Mouse (Mus musculus) forebrain, embryonic 11.5 days (tissue): ENCODE measurements around the gene Arhgap33. TPM values are rescaled to one million over a fixed set of nuclear protein-coding genes. Genes with fewer than 3 reads are reported as not detected.

ENCODE experiments used
- ATAC-seq: fragments of 200-750 bp; cut with Nextera tagmentation; replicated peaks from 2 replicates; pipeline ENCODE4 v1.8.0; 2017; ENCODE audit warnings: moderate TSS enrichment; ENCODE audit not compliant: low FRiP score
- DNase-seq: peaks from one replicate; pipeline ENCODE4 v3.0.0-alpha.2; 2017; ENCODE audit warnings: low spot score
- H3K27ac ChIP-seq: fragments of 300-500 bp; sonication (generic); 2 replicates; pipeline ENCODE4 v1.5.1; 2014; ENCODE audit warnings: low read depth, low read length
- H3K27me3 ChIP-seq: fragments of 300-500 bp; sonication (generic); 2 replicates; pipeline ENCODE4 v1.6.1; 2014; ENCODE audit warnings: mild to moderate bottlenecking, low read length, mixed read lengths; ENCODE audit not compliant: control insufficient read depth, insufficient read depth
- H3K36me3 ChIP-seq: fragments of 300-500 bp; sonication (generic); 2 replicates; pipeline ENCODE4 v1.6.1; 2014; ENCODE audit warnings: mild to moderate bottlenecking, low read length, moderate library complexity, mixed read lengths; ENCODE audit not compliant: control insufficient read depth, insufficient read depth
- H3K4me1 ChIP-seq: fragments of 300-500 bp; sonication (generic); replicated peaks from 2 replicates; pipeline ENCODE4 v1.6.1; 2014; ENCODE audit warnings: low read length, mixed read lengths; ENCODE audit not compliant: control insufficient read depth, insufficient read depth
- H3K4me2 ChIP-seq: fragments of 300-500 bp; sonication (generic); 2 replicates; pipeline ENCODE4 v1.6.1; 2014; ENCODE audit warnings: low read depth, mild to moderate bottlenecking, low read length, moderate library complexity, mixed read lengths; ENCODE audit not compliant: severe bottlenecking
- H3K4me3 ChIP-seq: fragments of 300-500 bp; sonication (generic); 2 replicates; pipeline ENCODE4 v1.5.1; 2014; ENCODE audit warnings: low read depth, low read length
- H3K9ac ChIP-seq: fragments of 300-500 bp; sonication (generic); 2 replicates; pipeline ENCODE4 v1.6.1; 2014; ENCODE audit warnings: low read length
- H3K9me3 ChIP-seq: fragments of 300-500 bp; sonication (generic); 2 replicates; pipeline ENCODE4 v1.6.1; 2016; ENCODE audit warnings: low read length, mixed read lengths; ENCODE audit not compliant: control insufficient read depth
- WGBS: fragments of 180-500 bp; shearing (Covaris S2); extraction: QIAGEN DNeasy Blood & Tissue Kit; methylation state at CpG from one replicate; pipeline ENCODE4 v1.1.7; 2014; 5-methylcytosine and 5-hydroxymethylcytosine counted together
- polyA plus RNA-seq: library from polyadenylated mRNA; unstranded; fragments of >200 nt; fragmentation: Nextera tagmentation; extraction: Ambion mirVana; gene quantifications from 2 replicates; pipeline ENCODE4 v1.2.1, GENCODE M21; 2014

Arhgap33 gene
- polyA plus RNA-seq, 1 experiment from 2014 or later, result 72.7 TPM

GRCm38 (mm10) chr7:30564970-30565571, 30.2 kb upstream of the Arhgap33 start, which contains the start of gene Igflr1:
Gene Igflr1 (plus strand): TSS chr7:30565427.
- Histone ChIP-seq H3K27ac (no peak within 1 kb of the TSS), H3K27me3 (no peaks in the 10 kb centered on the region), H3K4me1 (peaks cover 8% of the 10 kb centered on the region; the same call in 1 of the 2 replicates), H3K9ac (no peak within 1 kb of the TSS), H3K4me2 (no peak within 1 kb of the TSS), H3K4me3 (no peak within 1 kb of the TSS), H3K9me3 (no peaks in the 10 kb centered on the region), H3K36me3 (peaks cover 10% of the 10 kb centered on the region)
- WGBS, result 97% methylated on average over 12 of the region's 12 CpGs
- DNase-seq (no peak), ATAC-seq (no peak)

- no peak for DNase-seq
- peaks cover 8% of the 10 kb centered on the region; the same call in 1 of the 2 replicates for H3K4me1 ChIP-seq
- H3K27ac ChIP-seq, result peak overlapping the region; percentile 80; the same call in 1 of the 2 replicates
- H3K9ac ChIP-seq, result peak overlapping the region; percentile 70
- no peaks in the 10 kb centered on the region for H3K27me3 ChIP-seq
- peak overlapping the region; percentile 87 for H3K4me2 ChIP-seq
- ATAC-seq, result no peak
- H3K9me3 ChIP-seq, result no peaks in the 10 kb centered on the region
- WGBS, result 20% methylated on average over 6 of the region's 6 CpGs
- peak overlapping the region; percentile 66 for H3K4me3 ChIP-seq
- H3K36me3 ChIP-seq, result peaks cover 1% of the 10 kb centered on the region
Observed at GRCm38 (mm10) chr7:30563906-30564280, 29.0 kb upstream of the Arhgap33 start.

- peak within 1 kb of the TSS; percentile 66 for H3K4me3 ChIP-seq
- H3K9ac ChIP-seq, result peak within 1 kb of the TSS; percentile 70
- no peaks in the 10 kb centered on the region for H3K27me3 ChIP-seq
- peak within 1 kb of the TSS; percentile 80 for H3K27ac ChIP-seq
- H3K9me3 ChIP-seq, result no peaks in the 10 kb centered on the region
- H3K4me2 ChIP-seq, result peak within 1 kb of the TSS; percentile 87
- DNase-seq (peak; percentile 96), ATAC-seq (peak; percentile 84)
- under 1% methylated on average over 44 of the region's 45 CpGs for WGBS
- no peaks in the 10 kb centered on the region; the same call in 1 of the 2 replicates for H3K36me3 ChIP-seq
- H3K4me1 ChIP-seq, result peaks cover 8% of the 10 kb centered on the region; the same call in 1 of the 2 replicates
Observed at GRCm38 (mm10) chr7:30563117-30563905, 28.5 kb upstream of the Arhgap33 start, which contains the start of the genes U2af1l4, Gm49396 and Psenen. Gene U2af1l4 (plus strand): TSS chr7:30563301. Gene Gm49396 (plus strand): TSS chr7:30563344. Gene Psenen (minus strand): TSS chr7:30563627.

- Histone ChIP-seq H3K36me3 (no peaks in the 10 kb centered on the region; the same call in 1 of the 2 replicates), H3K9ac (peak overlapping the region; percentile 70), H3K9me3 (no peaks in the 10 kb centered on the region), H3K4me1 (peaks cover 8% of the 10 kb centered on the region; the same call in 1 of the 2 replicates), H3K4me2 (peak overlapping the region; percentile 87), H3K27me3 (no peaks in the 10 kb centered on the region), H3K4me3 (peak overlapping the region; percentile 66), H3K27ac (peak overlapping the region; percentile 2; the same call in 1 of the 2 replicates)
- 2% methylated on average over 27 of the region's 27 CpGs for WGBS
- ATAC-seq (no peak; the same call in 1 of the 2 replicates), DNase-seq (no peak)
Observed at GRCm38 (mm10) chr7:30562526-30563116, 27.8 kb upstream of the Arhgap33 start.

GRCm38 (mm10) chr7:30560296-30560695, 25.4 kb upstream of the Arhgap33 start:
- ATAC-seq, result no peak
- H3K9me3 ChIP-seq, result no peaks in the 10 kb centered on the region
- H3K27ac ChIP-seq, result no peak overlapping the region
- peaks cover 8% of the 10 kb centered on the region; the same call in 1 of the 2 replicates for H3K4me1 ChIP-seq
- no peak for DNase-seq
- 76% methylated on average over 2 of the region's 2 CpGs for WGBS
- H3K4me2 ChIP-seq, result no peak overlapping the region
- H3K9ac ChIP-seq, result no peak overlapping the region; the same call in 1 of the 2 replicates
- no peaks in the 10 kb centered on the region for H3K27me3 ChIP-seq
- H3K36me3 ChIP-seq, result peaks cover 3% of the 10 kb centered on the region; the same call in 1 of the 2 replicates
- no peak overlapping the region for H3K4me3 ChIP-seq

GRCm38 (mm10) chr7:30559443-30559954, 24.6 kb upstream of the Arhgap33 start, which contains the start of gene Lin37:
Gene Lin37 (minus strand): TSS chr7:30559838.
- no peak within 1 kb of the TSS for H3K27ac ChIP-seq
- under 1% methylated on average over 20 of the region's 20 CpGs for WGBS
- no peaks in the 10 kb centered on the region for H3K9me3 ChIP-seq
- H3K4me3 ChIP-seq, result peak within 1 kb of the TSS; percentile 51
- H3K4me1 ChIP-seq, result peaks cover 8% of the 10 kb centered on the region; the same call in 1 of the 2 replicates
- no peaks in the 10 kb centered on the region for H3K27me3 ChIP-seq
- DNase-seq (peak; percentile 96), ATAC-seq (peak; percentile 85)
- H3K9ac ChIP-seq, result peak within 1 kb of the TSS; percentile 64
- peaks cover 3% of the 10 kb centered on the region; the same call in 1 of the 2 replicates for H3K36me3 ChIP-seq
- H3K4me2 ChIP-seq, result peak within 1 kb of the TSS; percentile 87

- DNase-seq (no peak), ATAC-seq (no peak)
- peak overlapping the region; percentile 64 for H3K9ac ChIP-seq
- H3K36me3 ChIP-seq, result peaks cover 3% of the 10 kb centered on the region; the same call in 1 of the 2 replicates
- H3K4me3 ChIP-seq, result peak overlapping the region; percentile 51
- H3K4me2 ChIP-seq, result peak overlapping the region; percentile 87
- no peaks in the 10 kb centered on the region for H3K27me3 ChIP-seq
- WGBS, result 19% methylated on average over 12 of the region's 12 CpGs
- no peak overlapping the region for H3K27ac ChIP-seq
- H3K9me3 ChIP-seq, result no peaks in the 10 kb centered on the region
- peaks cover 6% of the 10 kb centered on the region; the same call in 1 of the 2 replicates for H3K4me1 ChIP-seq
Observed at GRCm38 (mm10) chr7:30558656-30559442, 24.0 kb upstream of the Arhgap33 start.
